ENCODE assay signal across 8 mouse cellular contexts in genomic region chr15:101453093-101453736, GRCm38 (mm10). TPM values are rescaled to one million over a fixed set of nuclear protein-coding genes. Genes with fewer than 3 reads are reported as not detected.
DNase-seq lines count a peak whose midpoint lies in the region; ATAC-seq and TF ChIP-seq lines count a peak whose summit lies in the region.

No protein-coding gene starts in this region.

- no peak overlapping the region for H3ac ChIP-seq in C2C12 (ENCODE audit: control insufficient read depth, insufficient read length, low read depth)

- H3K27me3 ChIP-seq in C2C12 (ENCODE audit: control insufficient read depth, insufficient read depth, insufficient read length), result peaks cover 7% of the 10 kb centered on the region
- H3K27me3 ChIP-seq in forebrain, embryonic 11.5 days (ENCODE audit: control insufficient read depth, insufficient read depth, low read length), result no peaks in the 10 kb centered on the region
- H3K27me3 ChIP-seq in heart, embryonic 15.5 days, result no peaks in the 10 kb centered on the region
- H3K27me3 ChIP-seq in kidney, postnatal 0 days (ENCODE audit: insufficient read depth, low read length), result no peaks in the 10 kb centered on the region
- no peaks in the 10 kb centered on the region for H3K27me3 ChIP-seq in stomach, embryonic 15.5 days (replicated peaks)

- peak; percentile 61; the same call in 1 of the 2 replicates for ATAC-seq in forebrain, embryonic 11.5 days (replicated peaks; ENCODE audit: low FRiP score)
- no peak; the same call in 1 of the 2 replicates for ATAC-seq in heart, embryonic 15.5 days (replicated peaks; ENCODE audit: insufficient number of reproducible peaks, insufficient read depth, low FRiP score, low read depth)
- ATAC-seq in kidney, postnatal 0 days (replicated peaks; ENCODE audit: low FRiP score, low read depth), result peak; percentile 78
- ATAC-seq in stomach, embryonic 15.5 days (ENCODE audit: insufficient read depth, low FRiP score, low read depth), result no peak; the same call in 1 of the 2 replicates

- no peaks in the 10 kb centered on the region for H3K4me1 ChIP-seq in forebrain, embryonic 11.5 days (replicated peaks; ENCODE audit: control insufficient read depth, insufficient read depth, low read length)
- peaks cover 3% of the 10 kb centered on the region for H3K4me1 ChIP-seq in heart, embryonic 15.5 days (replicated peaks)
- H3K4me1 ChIP-seq in kidney, postnatal 0 days (replicated peaks; ENCODE audit: insufficient read depth, low read length), result no peaks in the 10 kb centered on the region
- H3K4me1 ChIP-seq in stomach, embryonic 15.5 days, result no peaks in the 10 kb centered on the region

- TF ChIP-seq CTCF in C2C12 (IDR thresholded peaks at IDR 0.05; ENCODE audit: control insufficient read depth, insufficient read depth, insufficient read length), result peak; percentile 81
- peak; percentile 81 for TF ChIP-seq CTCF in kidney, postnatal 0 days (IDR thresholded peaks at IDR 0.05; ENCODE audit: low read depth)

- WGBS in forebrain, embryonic 11.5 days, result 6% methylated on average over 13 of the region's 13 CpGs
- WGBS in heart, embryonic 15.5 days, result 2% methylated on average over 13 of the region's 13 CpGs
- 5% methylated on average over 13 of the region's 13 CpGs for WGBS in kidney, postnatal 0 days
- WGBS in stomach, embryonic 15.5 days, result 5% methylated on average over 13 of the region's 13 CpGs

- H3K79me3 ChIP-seq in C2C12 (ENCODE audit: low read depth), result no peaks in the 10 kb centered on the region

- H3K4me3 ChIP-seq in C2C12 (ENCODE audit: insufficient read depth, poor library complexity, severe bottlenecking), result no peak overlapping the region
- H3K4me3 ChIP-seq in forebrain, embryonic 11.5 days (ENCODE audit: low read depth, low read length), result no peak overlapping the region
- no peak overlapping the region for H3K4me3 ChIP-seq in heart, embryonic 15.5 days
- H3K4me3 ChIP-seq in kidney, postnatal 0 days (replicated peaks; ENCODE audit: low read depth, low read length), result no peak overlapping the region
- no peak overlapping the region for H3K4me3 ChIP-seq in stomach, embryonic 15.5 days (replicated peaks)

- no peak overlapping the region for H3K27ac ChIP-seq in forebrain, embryonic 11.5 days (ENCODE audit: low read depth, low read length)
- H3K27ac ChIP-seq in heart, embryonic 15.5 days, result no peak overlapping the region
- no peak overlapping the region for H3K27ac ChIP-seq in kidney, postnatal 0 days
- H3K27ac ChIP-seq in stomach, embryonic 15.5 days, result no peak overlapping the region

- no peaks in the 10 kb centered on the region for H3K36me3 ChIP-seq in C2C12 (ENCODE audit: control insufficient read depth, insufficient read depth)
- H3K36me3 ChIP-seq in forebrain, embryonic 11.5 days (ENCODE audit: control insufficient read depth, insufficient read depth, low read length), result no peaks in the 10 kb centered on the region
- no peaks in the 10 kb centered on the region for H3K36me3 ChIP-seq in heart, embryonic 15.5 days
- no peaks in the 10 kb centered on the region for H3K36me3 ChIP-seq in kidney, postnatal 0 days (ENCODE audit: insufficient read depth, low read length)
- no peaks in the 10 kb centered on the region for H3K36me3 ChIP-seq in stomach, embryonic 15.5 days

- no peak overlapping the region for H3K4me2 ChIP-seq in forebrain, embryonic 11.5 days (ENCODE audit: low read depth, low read length, severe bottlenecking)
- H3K4me2 ChIP-seq in heart, embryonic 15.5 days, result peak overlapping the region; percentile 41
- no peak overlapping the region for H3K4me2 ChIP-seq in kidney, postnatal 0 days (ENCODE audit: low read length)
- H3K4me2 ChIP-seq in stomach, embryonic 15.5 days, result peak overlapping the region; percentile 37; the same call in 1 of the 2 replicates

- no peaks in the 10 kb centered on the region for H3K9me3 ChIP-seq in forebrain, embryonic 11.5 days (ENCODE audit: control insufficient read depth, low read length)
- H3K9me3 ChIP-seq in heart, embryonic 15.5 days (replicated peaks), result no peaks in the 10 kb centered on the region
- H3K9me3 ChIP-seq in kidney, postnatal 0 days (replicated peaks; ENCODE audit: low read length), result no peaks in the 10 kb centered on the region
- no peaks in the 10 kb centered on the region for H3K9me3 ChIP-seq in stomach, embryonic 15.5 days

- no peak overlapping the region for H3K9ac ChIP-seq in forebrain, embryonic 11.5 days (ENCODE audit: low read length)
- H3K9ac ChIP-seq in heart, embryonic 15.5 days, result no peak overlapping the region
- no peak overlapping the region for H3K9ac ChIP-seq in kidney, postnatal 0 days (ENCODE audit: low read depth, low read length)
- no peak overlapping the region for H3K9ac ChIP-seq in stomach, embryonic 15.5 days

- peak; percentile 69 for DNase-seq in brain, adult 2 months (ENCODE audit: low read depth, low spot score)
- peak; percentile 84 for DNase-seq in forebrain, embryonic 11.5 days (ENCODE audit: low spot score)
- peak; percentile 70 for DNase-seq in kidney, postnatal 0 days (ENCODE audit: low spot score)
- peak; percentile 64 for DNase-seq in liver
- DNase-seq in natural killer cell, adult 2 months (ENCODE audit: low spot score in 2 of 2), result peak; percentile 38 to 42

- no peaks in the 10 kb centered on the region for H3K79me2 ChIP-seq in C2C12 (ENCODE audit: control insufficient read depth, insufficient read depth)

TF ChIP-seq in C2C12, 6 proteins besides CTCF, POLR2A, EP300 and RAD21:
- TF ChIP-seq CEBPB (IDR thresholded peaks at IDR 0.05; ENCODE audit: low read depth), result no peak
- no peak for TF ChIP-seq USF1 (IDR thresholded peaks at IDR 0.05; ENCODE audit: low read depth)
- peak; percentile 14 for TF ChIP-seq MAX (IDR thresholded peaks at IDR 0.05)
- peak; percentile 18 for TF ChIP-seq FOSL1 (IDR thresholded peaks at IDR 0.05; ENCODE audit: insufficient read depth, low read length, poor library complexity, severe bottlenecking)

RNA-seq across cellular contexts. Expression of gene Krt88, which starts 5.7 kb away (rescaled TPM):
- not detected for polyA plus RNA-seq in C2C12 (2012; fragmentation: generic; extraction: Trizol)
- polyA plus RNA-seq in forebrain, embryonic 11.5 days (2014; fragmentation: Nextera tagmentation; extraction: Ambion mirVana), result not detected in 2 replicates
- polyA plus RNA-seq in heart, embryonic 15.5 days (2015; fragmentation: Nextera tagmentation; extraction: Ambion mirVana), result not detected in 2 replicates
- polyA plus RNA-seq in kidney, postnatal 0 days (2015; fragmentation: Nextera tagmentation; extraction: Ambion mirVana), result 0.13 TPM in 1 of 2 replicates, not detected in the other
- polyA plus RNA-seq in stomach, embryonic 15.5 days (2015; fragmentation: Nextera tagmentation; extraction: Ambion mirVana), result 0.14 TPM in 1 of 2 replicates, not detected in the other

RNA-seq across cellular contexts. Expression of gene Krt81, which starts 10.3 kb away (rescaled TPM):
- polyA plus RNA-seq in C2C12 (2012; fragmentation: generic; extraction: Trizol), result not detected
- not detected in 2 replicates for polyA plus RNA-seq in forebrain, embryonic 11.5 days (2014; fragmentation: Nextera tagmentation; extraction: Ambion mirVana)
- polyA plus RNA-seq in heart, embryonic 15.5 days (2015; fragmentation: Nextera tagmentation; extraction: Ambion mirVana), result not detected in 2 replicates
- not detected in 2 replicates for polyA plus RNA-seq in kidney, postnatal 0 days (2015; fragmentation: Nextera tagmentation; extraction: Ambion mirVana)
- polyA plus RNA-seq in stomach, embryonic 15.5 days (2015; fragmentation: Nextera tagmentation; extraction: Ambion mirVana), result not detected in 2 replicates

RNA-seq across cellular contexts. Expression of gene Krt87, which starts 14.6 kb away (rescaled TPM):
- not detected for polyA plus RNA-seq in C2C12 (2012; fragmentation: generic; extraction: Trizol)
- polyA plus RNA-seq in forebrain, embryonic 11.5 days (2014; fragmentation: Nextera tagmentation; extraction: Ambion mirVana), result 0.12 TPM in 1 of 2 replicates, not detected in the other
- polyA plus RNA-seq in heart, embryonic 15.5 days (2015; fragmentation: Nextera tagmentation; extraction: Ambion mirVana), result 0.15 TPM in 1 of 2 replicates, not detected in the other
- 0.05 TPM in 1 of 2 replicates, not detected in the other for polyA plus RNA-seq in kidney, postnatal 0 days (2015; fragmentation: Nextera tagmentation; extraction: Ambion mirVana)
- polyA plus RNA-seq in stomach, embryonic 15.5 days (2015; fragmentation: Nextera tagmentation; extraction: Ambion mirVana), result 0.24 and 0.40 TPM in 2 replicates

RNA-seq across cellular contexts. Expression of gene Krt86, which starts 20.1 kb away (rescaled TPM):
- polyA plus RNA-seq in C2C12 (2012; fragmentation: generic; extraction: Trizol), result not detected
- not detected in 2 replicates for polyA plus RNA-seq in forebrain, embryonic 11.5 days (2014; fragmentation: Nextera tagmentation; extraction: Ambion mirVana)
- polyA plus RNA-seq in heart, embryonic 15.5 days (2015; fragmentation: Nextera tagmentation; extraction: Ambion mirVana), result not detected in 2 replicates
- not detected in 2 replicates for polyA plus RNA-seq in kidney, postnatal 0 days (2015; fragmentation: Nextera tagmentation; extraction: Ambion mirVana)
- 0.06 TPM in 1 of 2 replicates, not detected in the other for polyA plus RNA-seq in stomach, embryonic 15.5 days (2015; fragmentation: Nextera tagmentation; extraction: Ambion mirVana)

RNA-seq across cellular contexts. Expression of gene Krt83, which starts 38.1 kb away (rescaled TPM):
- not detected for polyA plus RNA-seq in C2C12 (2012; fragmentation: generic; extraction: Trizol)
- 0.27 TPM in 1 of 2 replicates, not detected in the other for polyA plus RNA-seq in forebrain, embryonic 11.5 days (2014; fragmentation: Nextera tagmentation; extraction: Ambion mirVana)
- not detected in 2 replicates for polyA plus RNA-seq in heart, embryonic 15.5 days (2015; fragmentation: Nextera tagmentation; extraction: Ambion mirVana)
- not detected in 2 replicates for polyA plus RNA-seq in kidney, postnatal 0 days (2015; fragmentation: Nextera tagmentation; extraction: Ambion mirVana)
- 0.10 and 0.30 TPM in 2 replicates for polyA plus RNA-seq in stomach, embryonic 15.5 days (2015; fragmentation: Nextera tagmentation; extraction: Ambion mirVana)

Comparison
In these comparisons a context has a peak if more than half of its experiments do, and no peak if none do; other contexts are left out.
1. ATAC-seq: peak in forebrain, embryonic 11.5 days (single experiment) and kidney, postnatal 0 days (single experiment); none in heart, embryonic 15.5 days (single experiment) and stomach, embryonic 15.5 days (single experiment).
2. H3K4me2 ChIP-seq: peak in heart, embryonic 15.5 days (single experiment) and stomach, embryonic 15.5 days (single experiment); none in forebrain, embryonic 11.5 days (single experiment) and kidney, postnatal 0 days (single experiment).
3. Peak in every context shown above with its lines, with median percentiles within 50 percentile points of each other: DNase-seq.